Mouse (Mus musculus) left cerebral cortex, postnatal 4 days (tissue): ENCODE results near the gene Fam187b. TPM values are rescaled to one million over a fixed set of nuclear protein-coding genes. Genes with fewer than 3 reads are reported as not detected.
"Not testable (repeated sequence)": the region's sequence is repeated elsewhere in the genome, so short reads cannot be mapped to it uniquely, and the experiment has no call there.

ENCODE experiments used
- DNase-seq: peaks from one replicate; pipeline ENCODE4 v3.0.0-alpha.2; 2022
- intact Hi-C: fragments of 180-260 bp; cut with DNase I; formaldehyde crosslinking; loops from one replicate; pipeline ENCODE4 v1.15.1; 2025
- total RNA-seq, 2 experiments: library from RNA; stranded (reverse); gene quantifications; 2 replicates each; pipeline ENCODE4 v1.2.3; 2021

The Fam187b gene
- total RNA-seq, result under 1 TPM in 1 of 2 experiments, not detected in 1; 0.42 TPM

DNA sequence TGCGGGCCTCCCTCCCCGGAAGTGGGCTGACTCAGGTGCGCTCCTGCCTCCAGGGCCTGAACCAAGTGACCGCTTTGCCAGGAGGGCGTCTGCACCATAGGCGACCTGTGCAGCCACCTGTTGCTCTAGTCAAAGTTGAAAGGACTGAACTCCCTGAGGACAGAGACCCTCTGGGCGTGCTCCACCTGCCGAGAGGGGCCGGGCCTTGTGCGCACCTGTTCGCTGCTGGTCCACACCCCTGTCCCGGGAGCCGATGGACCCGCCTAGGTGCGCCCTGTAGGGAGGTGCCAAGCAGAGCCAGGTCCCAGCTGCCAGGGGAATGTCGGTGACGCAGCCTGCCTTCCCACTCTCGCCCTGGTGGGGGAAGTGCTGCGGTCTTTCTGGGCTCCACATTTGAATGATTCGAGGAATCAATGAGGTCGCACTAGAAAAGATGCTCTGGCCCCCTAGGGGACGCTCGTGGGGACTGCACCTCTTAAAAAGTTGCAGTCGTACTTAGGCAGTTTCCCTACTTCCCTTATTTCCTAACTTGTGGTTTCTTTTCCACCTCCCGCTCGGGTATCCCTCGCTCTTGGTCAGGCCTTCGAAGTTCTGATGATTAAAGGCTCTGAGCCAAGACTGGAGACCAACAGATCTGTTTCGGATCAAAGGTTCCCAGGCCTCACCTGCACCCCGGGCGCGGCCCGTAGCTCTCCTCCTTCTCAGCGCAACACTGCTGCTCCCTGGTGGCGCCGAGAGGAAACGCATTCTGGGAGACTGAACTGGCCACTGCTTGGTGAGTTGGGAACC lies at the start of gene Fam187b:
Fam187b (plus strand) TSS at position 290 of the 789 bp plus-strand sequence.
- peak; percentile 84 for DNase-seq
- intact Hi-C loops, result no loop called here

DNA sequence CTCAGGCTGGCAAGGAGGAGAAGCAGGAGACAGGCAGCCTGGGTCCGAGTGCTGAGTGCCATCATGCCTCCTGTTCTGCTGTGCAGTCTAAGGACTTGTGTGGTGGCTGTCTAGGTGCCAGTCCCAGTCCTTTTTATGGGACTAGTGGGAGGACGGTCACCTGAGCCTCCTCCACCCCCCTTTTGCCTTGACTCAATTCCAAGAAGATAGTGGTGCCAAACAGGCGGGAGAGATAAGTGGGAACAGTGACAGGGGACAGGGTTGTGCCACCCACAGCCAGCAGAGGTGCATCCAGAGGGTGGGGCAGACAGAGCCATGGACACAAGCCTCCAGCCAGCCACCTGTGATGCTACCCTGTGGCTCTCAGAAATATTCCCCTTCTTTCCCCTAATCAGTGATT lies 49.5 kb upstream of the Fam187b start:
- intact Hi-C loops, result no loop called here
- DNase-seq, result no peak

DNA sequence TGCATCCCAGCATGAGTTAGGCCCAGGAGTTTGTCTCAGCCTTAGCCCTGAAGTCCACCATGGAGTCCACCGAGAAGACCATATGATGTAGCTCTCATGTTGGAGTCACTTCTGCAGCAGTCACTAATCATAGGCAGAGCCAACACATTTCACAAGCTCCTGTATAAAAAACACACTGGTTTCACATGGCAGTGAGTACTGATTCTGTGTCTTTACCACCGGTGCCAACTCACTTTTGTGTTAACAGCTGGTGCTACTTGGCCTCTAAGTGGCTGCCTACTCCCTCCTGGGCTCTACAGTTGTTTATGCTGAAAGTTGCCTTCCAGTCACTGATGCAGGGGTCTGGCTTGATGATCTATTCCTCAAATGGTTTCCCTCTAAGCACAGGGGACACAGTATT lies 49.0 kb upstream of the Fam187b start, which contains the start of gene Hamp2:
Hamp2 (minus strand) TSS at position 101 of the 400 bp plus-strand sequence.
- intact Hi-C loops, DNase-seq: not testable (repeated sequence)

DNA sequence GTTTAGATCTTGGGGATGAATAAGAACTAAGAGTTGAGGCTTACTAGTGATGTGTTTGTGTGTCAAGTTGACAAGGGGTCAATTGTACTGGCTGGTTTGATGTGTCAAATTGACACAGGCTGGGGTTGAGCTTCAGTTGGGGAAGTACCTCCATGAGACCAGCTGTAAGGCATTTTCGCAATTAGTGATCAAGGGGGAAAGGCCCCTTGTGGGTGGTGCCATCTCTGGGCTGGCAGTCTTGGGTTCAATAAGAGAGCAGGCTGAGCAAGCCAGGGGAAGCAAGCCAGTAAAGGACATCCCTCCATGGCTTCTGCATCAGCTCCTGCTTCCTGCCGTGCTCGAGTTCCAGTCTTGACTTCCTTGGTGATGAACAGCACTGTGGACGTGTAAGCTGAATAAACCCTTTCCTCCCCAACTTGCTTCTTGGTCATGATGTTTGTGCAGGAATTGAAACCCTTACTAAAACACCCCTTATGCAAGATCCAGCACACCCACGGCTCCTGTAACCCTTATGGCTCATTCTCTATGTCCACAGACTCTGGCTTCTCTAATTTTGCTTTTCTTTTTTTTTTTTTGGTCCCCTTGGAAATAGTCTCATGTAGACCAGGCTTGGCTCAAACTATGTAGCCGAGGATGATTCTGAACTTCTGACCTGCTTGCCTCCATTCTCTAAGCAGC lies 38.0 kb upstream of the Fam187b start:
- intact Hi-C loops, DNase-seq: not testable (repeated sequence)

DNA sequence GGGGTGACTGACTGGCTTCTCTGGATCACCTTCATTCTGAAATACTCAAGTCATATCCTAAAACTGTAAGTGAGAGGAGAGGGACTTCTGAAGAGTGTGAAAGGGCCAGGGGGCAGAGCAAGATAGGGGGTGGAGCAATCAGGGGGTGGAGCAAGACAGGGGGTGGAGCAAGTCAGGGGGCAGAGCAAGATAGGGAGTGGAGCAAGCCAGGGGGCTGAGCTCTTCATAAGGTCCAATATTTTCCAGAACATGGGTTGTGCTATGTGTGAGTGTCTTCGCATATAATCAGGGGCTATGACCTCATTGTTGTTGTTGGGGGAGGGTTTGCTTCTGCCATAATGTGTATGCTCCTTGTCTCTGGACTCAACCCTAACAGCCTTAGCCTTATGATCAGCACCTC lies 33.5 kb upstream of the Fam187b start:
- intact Hi-C loops, DNase-seq: not testable (repeated sequence)

DNA sequence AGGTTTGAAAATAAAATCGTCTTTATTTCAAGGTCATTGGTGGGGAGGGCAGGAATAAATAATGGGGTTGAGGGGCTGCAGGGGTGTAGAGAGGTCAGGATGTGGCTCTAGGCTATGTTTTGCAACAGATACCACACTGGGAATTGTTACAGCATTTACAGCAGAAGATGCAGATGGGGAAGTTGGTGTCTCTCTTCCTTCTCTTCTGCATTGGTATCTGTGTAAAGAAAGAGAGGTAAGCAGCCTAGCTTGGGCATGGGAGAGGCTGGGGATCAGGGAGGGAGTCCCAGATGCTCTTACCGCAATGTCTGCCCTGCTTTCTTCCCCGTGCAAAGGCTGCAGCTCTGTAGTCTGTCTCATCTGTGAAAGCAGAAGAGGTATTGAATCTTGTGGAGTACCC lies 31.2 kb upstream of the Fam187b start:
- intact Hi-C loops, DNase-seq: not testable (repeated sequence)

DNA sequence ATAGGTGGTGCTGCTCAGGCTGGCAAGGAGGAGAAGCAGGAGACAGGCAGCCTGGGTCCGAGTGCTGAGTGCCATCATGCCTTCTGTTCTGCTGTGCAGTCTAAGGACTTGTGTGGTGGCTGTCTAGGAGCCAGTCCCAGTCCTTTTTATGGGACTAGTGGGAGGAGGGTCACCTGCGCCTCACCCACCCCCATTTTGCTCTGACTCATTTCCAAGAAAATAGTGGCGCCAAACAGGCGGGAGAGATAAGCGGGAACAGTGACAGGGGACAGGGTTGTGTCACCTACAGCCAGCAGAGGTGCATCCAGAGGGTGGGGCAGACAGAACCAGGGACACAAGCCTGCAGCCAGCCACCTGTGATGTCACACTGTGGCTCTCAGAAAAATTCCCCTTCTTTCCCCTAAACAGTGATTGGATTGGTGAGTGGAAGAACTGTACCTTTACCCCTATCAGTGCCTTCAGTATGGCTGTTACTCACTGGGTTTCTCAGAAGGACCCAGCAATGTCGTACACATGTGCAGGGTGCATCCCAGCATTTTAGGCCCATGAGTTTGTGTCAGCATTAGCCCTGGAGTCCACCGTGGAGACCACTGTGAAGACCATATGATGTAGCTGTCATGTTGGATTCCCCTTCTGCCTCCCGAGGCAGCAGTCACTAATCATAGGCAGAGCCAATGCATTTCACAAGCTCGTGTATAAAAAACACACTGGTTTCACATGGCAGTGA lies 29.5 kb upstream of the Fam187b start, which contains the start of gene Hamp:
Hamp (minus strand) TSS at position 124 of the 727 bp plus-strand sequence.
- no peak for DNase-seq
- intact Hi-C loops, result no loop called here

DNA sequence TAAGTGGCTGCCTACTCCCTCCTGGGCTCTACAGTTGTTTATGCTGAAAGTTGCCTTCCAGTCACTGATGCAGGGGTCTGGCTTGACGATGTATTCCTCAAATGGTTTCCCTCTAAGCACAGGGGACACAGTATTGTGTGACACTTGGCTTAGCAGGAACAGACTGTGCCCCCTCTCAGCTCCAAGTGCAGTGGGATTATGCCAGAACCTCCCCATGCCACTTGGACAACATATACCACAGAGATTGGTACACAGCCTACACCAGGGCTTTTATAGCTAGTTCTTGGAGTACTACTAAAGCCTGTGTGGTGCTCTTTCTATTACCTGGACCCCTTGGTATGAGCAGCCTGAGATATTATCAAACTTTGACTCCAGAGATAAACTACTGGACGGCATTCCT lies 28.9 kb upstream of the Fam187b start:
- DNase-seq, intact Hi-C loops: not testable (repeated sequence)

DNA sequence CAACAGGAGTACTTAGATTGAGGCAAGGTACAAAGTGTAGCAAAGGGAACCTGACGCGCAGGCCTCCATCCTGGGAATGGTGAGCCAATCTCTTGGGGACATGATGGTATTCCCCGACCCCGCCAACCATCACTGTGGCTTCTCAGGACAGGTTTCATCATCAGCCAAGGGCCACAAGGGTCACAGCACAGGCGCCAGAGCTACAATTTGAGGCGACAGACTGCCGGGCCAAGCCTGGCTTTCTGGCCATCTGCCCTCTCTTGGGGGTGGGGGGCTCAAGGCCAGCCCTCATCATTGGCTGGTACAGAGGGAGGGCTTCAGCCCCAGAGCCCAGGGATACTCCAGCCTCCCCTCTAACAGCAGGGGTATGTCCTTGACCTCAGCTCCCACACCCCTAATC lies 28.1 kb upstream of the Fam187b start:
- peak; percentile 43 for DNase-seq
- intact Hi-C loops, result not testable (repeated sequence)

DNA sequence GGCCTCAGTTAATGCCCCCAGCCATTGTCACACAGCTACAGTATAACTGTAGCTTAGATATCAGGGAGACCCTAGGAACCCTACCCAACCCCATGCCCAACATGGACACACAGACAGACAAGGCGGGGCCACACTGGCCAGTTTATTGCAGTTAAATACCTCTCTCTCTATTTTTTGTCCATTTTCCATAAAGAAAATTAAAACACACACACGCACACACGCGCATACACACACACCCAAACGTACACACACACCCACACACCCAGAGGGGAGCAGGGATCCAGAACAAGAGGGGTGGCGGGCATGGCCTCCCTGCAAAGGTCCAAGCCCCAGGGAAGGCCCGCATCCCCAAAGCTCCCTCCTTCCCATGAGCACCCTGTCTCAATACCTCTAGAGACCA lies 27.7 kb upstream of the Fam187b start:
- no peak for DNase-seq
- intact Hi-C loops, result no loop called here

DNA sequence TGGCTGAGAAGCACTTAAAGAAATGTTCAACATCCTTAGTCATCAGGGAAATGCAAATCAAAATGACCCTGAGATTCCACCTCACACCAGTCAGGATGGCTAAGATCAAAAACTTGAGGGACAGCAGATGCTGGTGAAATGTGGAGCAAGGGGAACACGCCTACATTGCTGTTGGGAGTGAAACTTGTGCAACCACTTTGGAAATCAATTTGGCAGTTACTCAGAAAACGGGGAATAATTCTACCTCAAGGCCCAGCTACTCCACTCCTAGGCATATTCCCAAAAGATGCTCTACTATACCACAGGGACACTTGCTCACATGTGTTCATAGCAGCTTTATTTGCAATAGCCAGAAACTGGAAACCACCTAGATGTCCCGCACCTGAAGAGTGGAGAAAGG lies 23.7 kb upstream of the Fam187b start:
- DNase-seq, result not testable (repeated sequence)

DNA sequence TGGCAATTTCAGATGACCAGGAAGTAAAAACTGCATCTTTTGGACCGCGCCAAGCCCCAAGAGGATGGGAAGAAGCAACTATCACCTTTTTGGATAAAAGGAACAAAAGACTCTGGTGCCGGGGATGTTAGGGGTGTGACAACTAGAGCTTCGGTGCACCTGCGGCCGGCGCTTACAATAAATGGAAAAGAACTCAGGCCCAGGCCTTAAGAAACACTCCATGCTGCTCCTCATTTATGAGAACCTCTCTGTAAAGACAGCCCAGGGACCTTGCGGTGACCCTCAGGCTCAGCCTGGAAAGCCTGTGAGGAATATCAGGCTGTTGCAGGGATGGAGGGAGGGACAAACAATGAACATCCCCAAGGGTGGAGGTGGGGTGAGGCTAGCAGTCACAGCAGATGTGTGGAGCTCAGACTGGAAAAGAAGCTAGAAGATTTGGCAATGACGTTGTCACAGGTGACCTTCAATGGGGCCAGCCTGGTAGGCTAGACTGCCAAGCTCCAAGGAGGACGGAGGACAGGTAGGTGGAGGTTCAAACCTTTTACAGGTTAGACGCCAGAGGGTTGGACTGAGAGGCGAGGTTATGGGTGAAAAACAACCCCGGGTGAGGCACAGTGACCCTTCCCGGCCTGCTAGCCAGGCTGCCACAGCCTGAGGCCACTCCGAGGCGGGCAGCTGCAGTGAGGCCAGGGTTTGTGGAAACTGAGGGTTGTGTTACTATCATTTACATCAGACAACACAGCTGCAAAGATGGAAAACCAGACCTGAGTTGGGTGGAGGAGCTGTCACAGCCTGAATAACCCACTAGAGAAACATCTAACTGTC lies 20.9 kb upstream of the Fam187b start:
- DNase-seq, result no peak
- intact Hi-C loops, result no loop called here

More for the DNA sequence above, 23.7 kb upstream of the Fam187b start:
- intact Hi-C loops, result not testable (repeated sequence)

DNA sequence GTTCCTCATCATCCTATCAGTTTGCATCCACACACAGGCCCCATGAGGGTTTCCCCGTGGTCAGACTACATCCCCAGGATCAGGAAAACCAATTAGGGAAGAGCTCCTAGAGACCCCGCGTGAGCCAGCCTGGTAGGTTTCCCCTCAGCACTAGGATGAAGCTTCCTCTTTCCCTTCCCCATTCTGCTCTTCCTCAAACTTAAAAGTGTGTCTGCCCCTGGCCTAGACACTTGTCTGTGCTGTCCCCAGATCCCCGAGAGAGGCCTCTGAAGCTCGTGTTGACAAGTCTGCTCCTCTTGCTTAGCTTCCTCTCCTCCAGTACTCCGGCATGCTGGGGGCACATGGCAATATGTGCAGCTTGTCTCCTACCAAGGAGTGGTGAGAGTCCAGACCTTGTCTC lies 20.1 kb upstream of the Fam187b start:
- intact Hi-C loops, result no loop called here
- no peak for DNase-seq

DNA sequence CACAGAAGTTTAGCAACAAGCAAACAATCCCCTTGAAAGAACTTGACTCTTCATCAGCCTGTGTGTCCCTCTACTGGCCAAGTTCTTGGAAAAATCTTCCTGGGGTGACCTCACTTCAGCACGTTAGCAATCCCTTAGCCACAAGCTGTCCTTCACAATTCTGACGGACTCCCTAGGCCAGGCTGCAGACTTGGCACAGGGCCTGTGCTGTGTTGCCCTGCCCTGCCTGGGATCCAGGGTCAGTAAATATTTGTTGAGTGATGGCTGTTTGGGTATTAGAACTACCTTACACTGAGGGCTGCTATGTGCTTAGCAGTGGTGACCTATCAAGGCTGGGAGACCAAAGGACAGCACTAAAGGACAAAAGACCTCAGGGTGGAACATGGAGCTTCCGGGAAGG lies 19.6 kb upstream of the Fam187b start:
- no peak for DNase-seq
- intact Hi-C loops, result no loop called here

DNA sequence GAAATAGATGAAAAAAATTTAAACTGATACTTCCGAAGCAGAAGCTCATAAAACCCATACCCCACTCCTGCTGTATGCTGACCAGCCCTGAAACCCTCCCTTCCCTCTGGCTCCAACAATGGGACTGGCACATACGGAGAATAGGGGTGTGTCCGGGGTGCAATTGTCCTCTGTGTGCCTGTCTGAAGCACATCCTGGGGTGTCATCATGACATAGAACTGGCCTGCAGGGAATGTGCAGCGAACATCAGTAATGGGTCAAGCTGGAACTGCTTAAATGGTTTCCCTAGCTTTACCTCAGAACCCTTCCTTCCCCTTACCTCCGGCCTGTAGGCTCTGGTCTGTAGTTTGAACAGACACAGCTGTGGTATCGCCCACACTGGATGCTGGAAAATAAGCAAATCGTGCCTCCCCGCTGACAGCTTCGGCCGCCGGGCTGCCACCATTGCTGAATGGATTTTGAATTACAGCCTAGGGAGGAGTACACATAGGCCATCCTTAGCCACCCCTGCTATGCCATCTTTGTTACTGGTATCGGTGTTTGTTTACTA lies 18.5 kb upstream of the Fam187b start:
- no peak for DNase-seq
- intact Hi-C loops, result no loop called here

DNA sequence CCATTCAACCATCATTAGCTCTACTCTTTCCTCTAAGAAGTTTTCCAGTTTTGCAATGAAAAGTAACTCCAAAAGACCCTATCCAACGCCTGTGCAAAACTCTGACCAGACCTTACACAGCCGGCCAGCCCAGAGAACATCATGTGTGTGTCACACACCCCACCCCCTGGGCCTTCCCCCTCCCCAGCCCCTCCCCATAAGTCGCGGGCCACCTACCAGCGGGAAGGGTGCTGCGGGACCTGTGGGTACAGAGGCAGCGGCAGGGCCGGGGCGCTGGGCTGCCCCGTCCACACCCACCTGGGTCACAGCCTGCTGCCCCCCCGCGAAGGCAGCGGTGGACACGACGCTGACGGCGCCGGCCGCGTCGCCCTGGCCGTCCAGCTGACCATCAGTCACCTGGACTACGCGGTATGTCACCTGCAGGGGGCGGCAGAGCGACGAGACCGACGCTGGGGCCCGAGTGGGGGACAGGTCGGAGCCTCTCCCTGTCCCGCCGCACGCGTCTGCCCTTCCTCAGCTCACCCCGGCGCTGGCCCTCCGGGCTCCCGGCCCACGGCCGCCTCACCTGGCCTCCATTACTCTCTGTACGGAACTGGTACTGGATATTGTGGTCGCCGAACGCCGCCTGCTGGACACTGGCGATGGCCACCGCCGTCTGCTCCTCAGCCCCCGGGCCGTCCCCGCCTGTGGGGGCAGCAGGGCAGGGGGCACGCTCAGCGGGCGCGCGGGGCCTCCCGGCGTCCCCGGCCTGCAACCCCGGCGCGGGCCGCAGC lies 17.8 kb upstream of the Fam187b start:
- peak; percentile 92 for DNase-seq
- intact Hi-C loops, result no loop called here

DNA sequence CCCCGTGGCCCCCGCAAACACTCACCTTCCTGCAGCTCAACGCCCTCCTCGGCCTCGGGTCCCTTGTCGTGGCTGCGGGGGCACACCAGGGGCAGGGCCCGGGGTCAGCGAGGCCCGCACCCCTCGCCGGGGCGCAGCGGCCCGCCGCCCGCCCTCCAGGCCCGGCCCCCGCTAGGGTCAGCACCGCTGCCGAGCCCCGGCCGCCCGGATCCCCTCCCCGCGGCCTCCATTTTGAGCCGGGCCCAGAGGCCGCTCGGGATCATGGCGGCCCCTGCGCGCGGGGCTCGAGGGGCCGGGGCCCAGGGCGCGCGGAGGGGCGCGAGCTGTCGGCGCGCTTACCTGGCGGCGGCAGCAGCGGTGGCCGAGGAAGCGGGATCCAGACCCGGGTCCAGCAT lies 17.2 kb upstream of the Fam187b start:
- peak; percentile 40 for DNase-seq
- intact Hi-C loops, result no loop called here

DNA sequence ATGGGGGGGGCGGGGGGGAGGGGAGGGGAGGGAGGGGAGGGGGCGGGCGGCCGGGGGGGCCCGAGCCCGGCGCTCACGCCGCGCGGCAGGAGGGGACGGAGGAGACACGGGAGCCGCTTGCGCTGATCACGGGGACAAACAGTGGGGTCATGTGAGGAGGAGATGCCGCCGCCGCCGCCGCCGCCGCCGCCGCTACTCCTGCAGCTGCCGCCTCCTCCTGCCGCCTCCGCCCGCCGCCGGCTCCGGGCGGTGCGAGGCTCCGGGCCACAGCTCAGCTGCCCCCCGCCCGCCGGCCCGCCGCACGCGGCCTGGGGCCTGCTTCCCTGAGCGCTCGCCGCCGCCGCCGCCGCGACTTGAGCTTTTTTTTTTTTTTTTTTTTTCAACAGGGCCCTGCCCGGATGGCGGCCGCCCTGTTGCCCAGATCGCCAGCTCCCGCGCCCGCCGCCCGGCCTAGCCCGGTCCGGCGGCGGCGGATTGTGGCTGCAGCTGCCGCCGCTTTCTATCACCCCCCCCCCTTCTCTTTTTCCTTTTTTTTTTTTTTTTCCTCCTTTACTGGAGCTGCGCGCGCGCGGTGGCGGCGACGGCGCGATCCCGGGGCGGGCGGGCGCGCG lies 16.7 kb upstream of the Fam187b start, which contains the start of gene Usf2:
Usf2 (minus strand) TSS at position 48 of the 611 bp plus-strand sequence.
- intact Hi-C loops, result no loop called here
- DNase-seq, result peak; percentile 85

DNA sequence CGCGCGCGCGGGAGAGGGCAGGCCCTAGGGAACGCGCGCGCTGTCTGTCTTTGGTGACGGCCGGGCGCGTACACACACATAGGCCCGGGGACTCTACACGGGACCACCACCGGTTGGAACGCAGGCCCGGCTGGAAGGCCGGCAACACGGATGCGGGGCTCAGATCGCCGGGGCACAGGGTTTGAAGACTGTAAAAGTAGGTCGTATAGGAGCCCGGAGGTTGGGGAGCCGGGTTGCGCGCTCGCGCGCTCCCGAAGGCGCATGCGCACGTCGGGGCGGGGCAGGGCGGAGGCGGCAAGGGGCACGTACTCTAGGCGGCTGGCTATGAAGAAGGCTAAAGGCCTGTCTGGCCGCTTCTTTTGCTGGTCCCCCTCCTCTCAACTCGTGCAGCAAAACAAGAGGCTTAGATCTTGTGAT lies 16.2 kb upstream of the Fam187b start:
- peak; percentile 93 for DNase-seq
- intact Hi-C loops, result no loop called here
